Mouse (Mus musculus): Measurements from ENCODE around the gene Klk13. TPM values are rescaled to one million over a fixed set of nuclear protein-coding genes. Genes with fewer than 3 reads are reported as not detected.

The Klk13 gene
- total and polyA plus RNA-seq, 3 experiments = not detected

- no peak for DNase-seq (ENCODE audit: extremely low read depth)
- H3K79me2 ChIP-seq (replicated peaks; ENCODE audit: control insufficient read depth, extremely low read depth, insufficient read depth, poor library complexity, severe bottlenecking) = no peaks in the 10 kb centered on the region
- H3K27ac ChIP-seq (ENCODE audit: insufficient read depth, low read depth) = no peak overlapping the region
- dilution Hi-C loops (cut with MboI; ENCODE audit: extremely low pct_ligation_motif_present, extremely low pct_unique_long_range_greater_than_20kb, low sequenced_read_pairs) = no loop called here
- H3K4me3 ChIP-seq (replicated peaks in 1 of 3; ENCODE audit: low read depth in 2 of 3, low read length in 2 of 3, poor library complexity in 1 of 3) = no peak overlapping the region
- H3K9ac ChIP-seq (ENCODE audit: insufficient read depth, low read depth) = no peak overlapping the region
- H3K9me3 ChIP-seq (replicated peaks; ENCODE audit: low read length) = no peaks in the 10 kb centered on the region
- no peaks in the 10 kb centered on the region for H3K36me3 ChIP-seq (replicated peaks in 1 of 2; ENCODE audit: control insufficient read depth in 1 of 2, insufficient read depth in 1 of 2, low read length in 1 of 2)
- in situ Hi-C loops (cut with MboI; ENCODE audit: low pct_ligation_motif_present, low pct_unique_long_range_greater_than_20kb, low sequenced_read_pairs) = no loop called here
- no peaks in the 10 kb centered on the region for H3K4me1 ChIP-seq (ENCODE audit: control insufficient read depth in 1 of 2, insufficient read depth in 2 of 2)
- H3K4me2 ChIP-seq (ENCODE audit: insufficient read depth, low read depth, poor library complexity, severe bottlenecking) = no peak overlapping the region
- peaks cover 84% of the 10 kb centered on the region for H3K27me3 ChIP-seq (replicated peaks)
- TF ChIP-seq HCFC1 (IDR thresholded peaks at IDR 0.05; ENCODE audit: low read depth, low read length) = no peak
- no peak for TF ChIP-seq RCOR1 (conservative IDR thresholded peaks at IDR 0.05; ENCODE audit: low read depth, low read length)
- TF ChIP-seq UBTF (IDR thresholded peaks at IDR 0.05; ENCODE audit: low read depth, low read length) = no peak
- no peak for TF ChIP-seq RAD21 (IDR thresholded peaks at IDR 0.05; ENCODE audit: low read depth, low read length)
- TF ChIP-seq ELF1 (IDR thresholded peaks at IDR 0.05; ENCODE audit: low read depth, low read length) = no peak
These were observed 550 bp downstream of the Klk13 start for GRCm38 (mm10) chr7:43712917-43713316.

GRCm38 (mm10) chr7:43713741-43714351 lies 1.5 kb downstream of the Klk13 start:
- Histone ChIP-seq H3K36me3 (replicated peaks in 1 of 2; ENCODE audit: control insufficient read depth in 1 of 2, insufficient read depth in 1 of 2, low read length in 1 of 2) (no peaks in the 10 kb centered on the region), H3K9me3 (replicated peaks; ENCODE audit: low read length) (peaks cover 2% of the 10 kb centered on the region), H3K27ac (ENCODE audit: insufficient read depth, low read depth) (no peak overlapping the region), H3K27me3 (replicated peaks) (peaks cover 81% of the 10 kb centered on the region), H3K4me3 (replicated peaks in 1 of 3; ENCODE audit: low read depth in 2 of 3, low read length in 2 of 3, poor library complexity in 1 of 3) (no peak overlapping the region), H3K79me2 (replicated peaks; ENCODE audit: control insufficient read depth, extremely low read depth, insufficient read depth, poor library complexity, severe bottlenecking) (no peaks in the 10 kb centered on the region), H3K4me1 (ENCODE audit: control insufficient read depth in 1 of 2, insufficient read depth in 2 of 2) (no peaks in the 10 kb centered on the region), H3K4me2 (ENCODE audit: insufficient read depth, low read depth, poor library complexity, severe bottlenecking) (no peak overlapping the region), H3K9ac (ENCODE audit: insufficient read depth, low read depth) (no peak overlapping the region)
- no peak for TF ChIP-seq KAT2A (IDR thresholded peaks at IDR 0.05; ENCODE audit: insufficient replicate concordance, low read length)
- TF ChIP-seq NRF1 (IDR thresholded peaks at IDR 0.05; ENCODE audit: low read depth, low read length) = no peak
- no peak for DNase-seq (ENCODE audit: extremely low read depth)
- dilution Hi-C loops (cut with MboI; ENCODE audit: extremely low pct_ligation_motif_present, extremely low pct_unique_long_range_greater_than_20kb, low sequenced_read_pairs) = no loop called here
- in situ Hi-C loops (cut with MboI; ENCODE audit: low pct_ligation_motif_present, low pct_unique_long_range_greater_than_20kb, low sequenced_read_pairs) = no loop called here

- dilution Hi-C loops (cut with MboI; ENCODE audit: extremely low pct_ligation_motif_present, extremely low pct_unique_long_range_greater_than_20kb, low sequenced_read_pairs) = no loop called here
These were observed 35.4 kb downstream of the Klk13 start for GRCm38 (mm10) chr7:43747788-43748187.

More at GRCm38 (mm10) chr7:43747788-43748187, 35.4 kb downstream of the Klk13 start:
- no peak overlapping the region for H3K4me3 ChIP-seq (replicated peaks in 1 of 3; ENCODE audit: low read depth in 2 of 3, low read length in 2 of 3, poor library complexity in 1 of 3)
- no peak overlapping the region for H3K27ac ChIP-seq (ENCODE audit: insufficient read depth, low read depth)
- no peak overlapping the region for H3K9ac ChIP-seq (ENCODE audit: insufficient read depth, low read depth)
- H3K4me1 ChIP-seq (ENCODE audit: control insufficient read depth in 1 of 2, insufficient read depth in 2 of 2) = no peaks in the 10 kb centered on the region
- H3K9me3 ChIP-seq (replicated peaks; ENCODE audit: low read length) = no peaks in the 10 kb centered on the region
- TF ChIP-seq CHD1 (IDR thresholded peaks at IDR 0.05; ENCODE audit: low read depth, low read length) = no peak
- TF ChIP-seq ZMIZ1 (IDR thresholded peaks at IDR 0.05; ENCODE audit: low read depth, low read length) = no peak
- no peak for TF ChIP-seq POLR2A (IDR thresholded peaks at IDR 0.05; ENCODE audit: low read depth, low read length)
- TF ChIP-seq HCFC1 (IDR thresholded peaks at IDR 0.05; ENCODE audit: low read depth, low read length) = no peak
- TF ChIP-seq JUND (conservative IDR thresholded peaks at IDR 0.05; ENCODE audit: low read depth, low read length) = no peak
- no peak for TF ChIP-seq MAFK (IDR thresholded peaks at IDR 0.05; ENCODE audit: insufficient replicate concordance, low read length)
- TF ChIP-seq SIN3A (IDR thresholded peaks at IDR 0.05; ENCODE audit: low read length) = no peak
- no peak for TF ChIP-seq IRF4 (IDR thresholded peaks at IDR 0.05; ENCODE audit: low read depth, low read length)
- no peak for TF ChIP-seq ZNF384 (IDR thresholded peaks at IDR 0.05; ENCODE audit: low read depth, low read length)
- no peak for TF ChIP-seq CHD2 (IDR thresholded peaks at IDR 0.05; ENCODE audit: low read length)
- H3K79me2 ChIP-seq (replicated peaks; ENCODE audit: control insufficient read depth, extremely low read depth, insufficient read depth, poor library complexity, severe bottlenecking) = no peaks in the 10 kb centered on the region
- no peaks in the 10 kb centered on the region for H3K36me3 ChIP-seq (replicated peaks in 1 of 2; ENCODE audit: control insufficient read depth in 1 of 2, insufficient read depth in 1 of 2, low read length in 1 of 2)
- DNase-seq (ENCODE audit: extremely low read depth) = no peak
- peaks cover 50% of the 10 kb centered on the region for H3K27me3 ChIP-seq (replicated peaks)
- H3K4me2 ChIP-seq (ENCODE audit: insufficient read depth, low read depth, poor library complexity, severe bottlenecking) = no peak overlapping the region
- in situ Hi-C loops (cut with MboI; ENCODE audit: low pct_ligation_motif_present, low pct_unique_long_range_greater_than_20kb, low sequenced_read_pairs) = no loop called here
